Mouse (Mus musculus): ENCODE results near the gene Lpar5.

The Lpar5 gene

GRCm38 (mm10) chr6:125119387-125119786 is 51.7 kb downstream of the Lpar5 start:
- DNase-seq (ENCODE audit: low read depth, low spot score), result no peak

DNA sequence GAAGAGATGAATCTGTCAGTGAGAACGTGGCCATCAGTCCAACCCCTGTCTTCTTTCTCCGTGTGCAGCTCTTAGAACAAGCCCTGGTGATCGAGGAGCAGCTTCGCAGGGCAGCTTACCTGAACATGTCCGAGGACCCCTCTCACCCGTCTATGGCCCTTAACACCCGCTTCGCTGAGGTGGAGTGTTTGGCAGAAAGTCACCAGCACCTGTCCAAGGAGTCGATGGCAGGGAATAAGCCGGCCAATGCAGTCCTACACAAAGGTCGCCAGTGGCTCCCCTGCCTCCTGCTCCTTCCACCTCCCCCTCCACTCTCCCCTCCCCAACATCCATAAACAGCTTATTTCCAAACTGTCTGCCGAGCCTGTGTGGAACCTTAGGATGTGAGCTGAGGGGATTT is 61.0 kb downstream of the Lpar5 start:
- no peak for DNase-seq (ENCODE audit: low read depth, low spot score)

DNA sequence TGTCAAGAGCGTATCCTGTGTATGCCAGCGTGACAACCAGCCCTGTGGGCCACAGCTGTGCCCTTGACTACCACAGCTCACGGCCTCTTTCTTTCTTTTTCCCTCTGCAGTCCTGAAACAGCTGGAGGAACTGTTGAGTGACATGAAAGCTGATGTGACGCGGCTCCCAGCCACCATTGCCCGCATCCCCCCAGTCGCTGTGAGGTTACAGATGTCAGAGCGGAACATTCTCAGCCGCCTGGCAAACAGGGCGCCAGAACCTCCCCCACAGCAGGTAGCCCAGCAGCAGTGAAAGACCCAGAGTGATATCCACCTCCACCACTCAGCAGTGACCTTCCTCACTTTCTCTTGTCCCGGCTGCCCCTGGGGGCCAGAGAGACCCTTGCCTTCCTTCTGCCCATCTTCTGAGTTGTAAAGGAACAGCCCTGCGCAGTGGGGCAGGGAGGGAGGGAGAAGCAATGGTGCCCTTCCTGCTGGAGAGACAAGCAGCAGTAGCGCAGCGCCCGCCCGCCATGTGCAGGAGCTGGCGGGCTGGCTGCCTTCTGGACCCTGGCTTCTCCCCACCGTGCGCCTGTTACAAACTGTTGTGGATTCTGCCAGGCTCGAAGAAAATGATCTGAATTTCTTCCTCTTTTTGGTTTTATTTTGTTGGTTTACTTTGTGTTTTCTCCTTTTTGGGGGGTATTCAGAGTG is 62.1 kb downstream of the Lpar5 start:
- no peak for DNase-seq (ENCODE audit: low read depth, low spot score)

- peak; percentile 95 for DNase-seq (ENCODE audit: low read depth, low spot score)
These were observed 63.8 kb downstream of the Lpar5 start, which contains the start of gene Nop2 for GRCm38 (mm10) chr6:125131302-125132156. Gene Nop2, plus strand, starts transcription at chr6:125131909.
